Mouse (Mus musculus) G1E-ER4 (cell line): ENCODE measurements around the gene Rab7. TPM values are rescaled to one million over a fixed set of nuclear protein-coding genes. Genes with fewer than 3 reads are reported as not detected.

Experiments
- GATA1 ChIP-seq: IDR thresholded peaks from one replicate; pipeline ENCODE4 v1.8.0; 2012; ENCODE audit warnings: low read length, inconsistent platforms
- polyA plus RNA-seq: library from polyadenylated mRNA; stranded (reverse); fragments of >175 nt; gene quantifications from 2 replicates; pipeline ENCODE4 v1.2.3, GENCODE M21; 2012

The Rab7 gene
- polyA plus RNA-seq, 1 experiment: 147 TPM

GRCm38 (mm10) chr6:88061406-88061805, 16.3 kb upstream of the Rab7 start:
- no peak for TF ChIP-seq GATA1

GRCm38 (mm10) chr6:88060602-88061001, 15.5 kb upstream of the Rab7 start:
- TF ChIP-seq GATA1: no peak

GRCm38 (mm10) chr6:88059903-88060302, 14.8 kb upstream of the Rab7 start:
- TF ChIP-seq GATA1: no peak

- no peak for TF ChIP-seq GATA1
These were observed 11.8 kb upstream of the Rab7 start for GRCm38 (mm10) chr6:88056866-88057265.

GRCm38 (mm10) chr6:88055663-88056062, 10.6 kb upstream of the Rab7 start:
- no peak for TF ChIP-seq GATA1

GRCm38 (mm10) chr6:88054081-88054835, 9.2 kb upstream of the Rab7 start:
- TF ChIP-seq GATA1: no peak

GRCm38 (mm10) chr6:88053228-88054080, 8.4 kb upstream of the Rab7 start:
- TF ChIP-seq GATA1: no peak

- no peak for TF ChIP-seq GATA1
These were observed 6.1 kb upstream of the Rab7 start for GRCm38 (mm10) chr6:88051206-88051605.

- no peak for TF ChIP-seq GATA1
These were observed 3.9 kb upstream of the Rab7 start for GRCm38 (mm10) chr6:88049008-88049407.

GRCm38 (mm10) chr6:88047853-88048252, 2.8 kb upstream of the Rab7 start:
- TF ChIP-seq GATA1: no peak

GRCm38 (mm10) chr6:88045406-88045766, 316 bp upstream of the Rab7 start:
- TF ChIP-seq GATA1: no peak

GRCm38 (mm10) chr6:88044234-88044576, 865 bp downstream of the Rab7 start:
- TF ChIP-seq GATA1: no peak

- no peak for TF ChIP-seq GATA1
These were observed 2.7 kb downstream of the Rab7 start for GRCm38 (mm10) chr6:88042336-88042735.

GRCm38 (mm10) chr6:88041221-88041620, 3.8 kb downstream of the Rab7 start:
- no peak for TF ChIP-seq GATA1

- TF ChIP-seq GATA1: no peak
These were observed 5.6 kb downstream of the Rab7 start for GRCm38 (mm10) chr6:88039426-88039825.

GRCm38 (mm10) chr6:88037471-88038045, 7.5 kb downstream of the Rab7 start:
- no peak for TF ChIP-seq GATA1
